Mouse (Mus musculus): ENCODE measurements around the gene Cdc42bpa.

The Cdc42bpa gene

GRCm38 (mm10) chr1:180191651-180192220 is 231.5 kb downstream of the Cdc42bpa start:
- no peak for DNase-seq (ENCODE audit: low spot score in 2 of 2)

GRCm38 (mm10) chr1:180192866-180193265 is 232.6 kb downstream of the Cdc42bpa start:
- DNase-seq (ENCODE audit: low spot score in 2 of 2): no peak

- DNase-seq (ENCODE audit: low spot score in 2 of 2): no peak
These were observed 233.2 kb downstream of the Cdc42bpa start for GRCm38 (mm10) chr1:180193391-180193935.

GRCm38 (mm10) chr1:180194048-180194447 is 233.8 kb downstream of the Cdc42bpa start:
- DNase-seq (ENCODE audit: low spot score in 2 of 2): no peak

GRCm38 (mm10) chr1:180194781-180195471 is 234.7 kb downstream of the Cdc42bpa start:
- peak; percentile 29 to 36 for DNase-seq (ENCODE audit: low spot score in 2 of 2)

- peak; percentile 98 to 99 for DNase-seq (ENCODE audit: low spot score in 2 of 2)
These were observed 235.6 kb downstream of the Cdc42bpa start for GRCm38 (mm10) chr1:180195703-180196381.

- no peak for DNase-seq (ENCODE audit: low spot score in 2 of 2)
These were observed 236.2 kb downstream of the Cdc42bpa start for GRCm38 (mm10) chr1:180196508-180196907.

GRCm38 (mm10) chr1:180197956-180198355 is 237.7 kb downstream of the Cdc42bpa start:
- DNase-seq (ENCODE audit: low spot score in 2 of 2): no peak

- DNase-seq (ENCODE audit: low spot score in 2 of 2): no peak
These were observed 238.9 kb downstream of the Cdc42bpa start, which contains the start of gene Coq8a for GRCm38 (mm10) chr1:180198959-180199714. Gene Coq8a, minus strand, starts transcription at chr1:180199602.

- no peak for DNase-seq (ENCODE audit: low spot score in 2 of 2)
These were observed 239.4 kb downstream of the Cdc42bpa start for GRCm38 (mm10) chr1:180199715-180200050.

- no peak for DNase-seq (ENCODE audit: low spot score in 2 of 2)
These were observed 240.4 kb downstream of the Cdc42bpa start for GRCm38 (mm10) chr1:180200722-180201121.

- DNase-seq (ENCODE audit: low spot score in 2 of 2): no peak
These were observed 248.1 kb downstream of the Cdc42bpa start for GRCm38 (mm10) chr1:180208370-180208769.

- DNase-seq (ENCODE audit: low spot score in 2 of 2): no peak
These were observed 249.8 kb downstream of the Cdc42bpa start for GRCm38 (mm10) chr1:180210031-180210432.

- no peak for DNase-seq (ENCODE audit: low spot score in 2 of 2)
These were observed 250.6 kb downstream of the Cdc42bpa start for GRCm38 (mm10) chr1:180210781-180211271.

- DNase-seq (ENCODE audit: low spot score in 2 of 2): no peak
These were observed 252.6 kb downstream of the Cdc42bpa start for GRCm38 (mm10) chr1:180212911-180213310.

GRCm38 (mm10) chr1:180215044-180215443 is 254.8 kb downstream of the Cdc42bpa start:
- peak; percentile 56 to 68 for DNase-seq (ENCODE audit: low spot score in 2 of 2)

Measured in right cerebral cortex, postnatal 10 days (tissue).